Mouse (Mus musculus) ES-Bruce4 (cell line): Measurements from ENCODE around the gene Snx33.

Source experiments
- CTCF ChIP-seq: IDR thresholded peaks from one replicate; pipeline ENCODE4 v1.8.1; 2011; ENCODE audit warnings: low read depth, low read length
- EP300 ChIP-seq: IDR thresholded peaks from 2 replicates; pipeline ENCODE4 v1.6.1; 2011; ENCODE audit warnings: low read depth, low read length; ENCODE audit not compliant: insufficient read depth
- POLR2A ChIP-seq: IDR thresholded peaks from one replicate; pipeline ENCODE4 v1.8.1; 2011; ENCODE audit warnings: low read length; ENCODE audit not compliant: insufficient read depth

GRCm38 (mm10) chr9:56900571-56900970, 27.6 kb downstream of the Snx33 start:
- TF ChIP-seq CTCF (no peak), POLR2A (no peak), EP300 (no peak)
